Mouse (Mus musculus) cerebellum, adult 11 months (tissue): Measurements from ENCODE around the gene Gm44503.

Experiments used
- DNase-seq: peaks from one replicate; pipeline ENCODE4 v3.0.0; 2022

Gene Gm44503

DNA sequence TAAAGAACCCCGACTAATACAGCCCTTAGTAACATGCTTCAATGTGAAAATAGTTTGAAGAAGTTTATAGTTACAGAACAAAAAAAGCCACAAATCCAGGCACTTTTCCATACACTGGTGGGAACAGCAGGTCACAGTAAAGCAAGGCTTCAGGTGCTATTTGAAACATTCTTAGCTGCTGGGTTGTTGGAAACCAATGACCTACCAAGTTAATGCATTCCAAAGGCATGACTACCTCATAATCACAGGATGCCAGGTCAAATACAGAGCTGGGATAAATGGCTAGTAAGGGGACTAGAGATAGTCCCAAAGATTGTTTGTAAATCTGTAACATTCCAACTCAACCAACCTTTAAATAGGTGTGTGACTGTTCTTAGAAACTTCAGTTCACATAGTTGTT, 16.6 kb downstream of the Gm44503 start:
- DNase-seq, result no peak

DNA sequence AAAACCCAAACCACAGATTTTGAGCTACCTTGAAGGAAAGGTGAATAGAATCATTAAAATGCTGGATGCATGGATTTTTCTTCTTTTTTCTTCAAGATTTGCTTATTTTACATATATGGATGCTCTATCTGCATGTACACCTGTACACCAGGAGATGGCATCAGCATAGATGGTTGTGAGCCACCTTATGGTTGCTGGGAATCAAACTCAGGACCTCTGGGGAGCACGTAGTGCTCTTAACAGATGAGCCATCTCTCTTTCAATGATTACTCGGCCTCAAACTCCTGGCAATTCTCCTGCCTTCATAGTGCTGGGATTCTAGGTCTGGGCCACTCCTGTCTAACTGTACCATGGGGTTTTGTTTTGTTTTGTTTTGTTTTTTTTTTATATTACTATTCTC, 24.4 kb downstream of the Gm44503 start:
- DNase-seq, result no peak

DNA sequence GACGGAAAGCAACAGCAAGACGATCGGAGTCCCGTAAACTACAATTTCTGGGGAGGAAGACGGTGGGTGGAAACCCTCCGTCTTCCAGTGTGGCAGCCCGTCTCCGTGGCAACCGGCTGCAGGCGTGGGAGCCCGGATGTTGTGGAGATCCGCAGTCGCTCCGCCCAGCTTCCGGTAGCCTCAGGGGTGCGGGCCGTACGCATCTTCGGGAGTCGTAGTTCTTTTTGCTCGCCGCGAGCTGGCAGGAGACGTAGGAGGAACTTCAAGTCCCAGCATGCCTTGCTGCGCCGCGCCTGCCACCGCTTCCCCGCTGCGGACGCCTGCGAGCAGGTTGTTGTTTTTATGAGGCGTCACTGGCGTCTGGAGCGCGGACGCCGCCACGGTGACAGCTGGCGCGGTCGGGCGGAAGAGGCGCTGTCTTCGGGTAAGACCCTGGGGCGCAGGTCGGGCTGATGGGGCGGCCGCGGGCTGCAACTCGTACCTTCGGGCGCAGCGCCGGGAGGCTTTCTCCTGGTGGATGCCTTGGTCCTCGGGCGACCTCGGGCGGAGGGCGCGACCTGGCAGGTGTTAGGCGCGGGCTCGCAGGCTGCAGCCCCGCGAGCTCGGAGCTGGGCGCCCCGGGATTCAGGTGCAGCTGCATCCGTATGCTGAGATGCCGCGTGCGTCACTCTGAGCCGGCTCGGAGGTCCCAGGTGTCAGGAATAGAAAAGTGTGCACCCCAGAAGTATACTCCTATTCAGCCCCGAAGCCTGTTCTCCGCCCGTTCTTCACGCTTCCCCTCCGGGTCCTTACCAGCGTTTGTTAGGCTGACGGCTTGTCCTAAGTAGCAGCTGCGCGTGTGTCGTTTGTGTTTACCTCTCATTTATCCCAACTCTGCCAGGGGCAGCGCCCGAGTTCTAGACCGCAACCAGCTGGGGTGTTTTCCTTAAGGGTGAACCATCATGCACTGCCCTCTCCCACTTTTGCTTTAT, 26.9 kb downstream of the Gm44503 start, which contains the start of the genes Ccpg1os and Ccpg1:
Gene Ccpg1os (minus strand): TSS at position 133 of the 971 bp plus-strand sequence.
Gene Ccpg1 (plus strand): TSS at position 180 of the 971 bp plus-strand sequence.
- DNase-seq, result peak; percentile 97

DNA sequence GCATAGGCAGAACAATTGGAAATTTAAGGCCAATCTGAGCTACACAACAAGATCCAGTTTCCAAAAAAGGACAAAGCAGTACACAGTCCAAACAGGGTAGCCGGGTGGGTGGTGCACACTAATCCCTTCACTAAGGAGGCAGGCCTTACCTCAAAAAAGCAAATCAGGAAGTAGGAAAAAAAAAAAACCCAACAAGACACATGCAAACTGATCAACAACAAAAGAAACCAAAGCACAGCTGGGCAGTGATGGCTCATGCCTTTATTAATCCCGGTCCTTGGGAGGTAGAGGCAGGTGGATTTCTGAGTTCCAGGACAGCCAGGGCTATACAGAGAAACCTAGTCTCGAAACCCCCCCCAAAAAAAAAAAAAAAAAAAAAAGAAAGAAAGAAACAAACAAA, 29.1 kb downstream of the Gm44503 start:
- DNase-seq, result no peak

DNA sequence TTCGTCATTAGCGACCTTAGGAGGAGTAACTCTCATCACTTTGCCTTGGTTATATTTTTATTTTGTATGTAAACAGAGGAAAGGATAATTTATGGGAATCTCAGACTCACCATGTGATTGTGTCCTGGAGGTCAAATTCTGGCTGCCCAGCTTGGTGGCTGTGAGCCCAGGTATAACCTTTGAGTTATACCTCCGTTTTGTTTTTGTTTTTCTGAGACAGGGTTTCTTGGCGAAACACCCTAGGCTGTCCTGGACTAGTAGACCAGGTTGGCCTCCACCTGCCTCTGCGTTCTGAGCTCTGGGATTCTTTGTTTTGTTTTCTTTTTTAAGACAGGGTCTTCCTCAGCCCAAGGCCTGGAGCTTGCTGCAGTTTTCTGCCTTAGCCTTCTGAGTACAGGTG, 30.1 kb downstream of the Gm44503 start:
- DNase-seq, result no peak

GRCm38 (mm10) chr9:72991420-72991819, 32.8 kb downstream of the Gm44503 start:
- no peak for DNase-seq

DNA sequence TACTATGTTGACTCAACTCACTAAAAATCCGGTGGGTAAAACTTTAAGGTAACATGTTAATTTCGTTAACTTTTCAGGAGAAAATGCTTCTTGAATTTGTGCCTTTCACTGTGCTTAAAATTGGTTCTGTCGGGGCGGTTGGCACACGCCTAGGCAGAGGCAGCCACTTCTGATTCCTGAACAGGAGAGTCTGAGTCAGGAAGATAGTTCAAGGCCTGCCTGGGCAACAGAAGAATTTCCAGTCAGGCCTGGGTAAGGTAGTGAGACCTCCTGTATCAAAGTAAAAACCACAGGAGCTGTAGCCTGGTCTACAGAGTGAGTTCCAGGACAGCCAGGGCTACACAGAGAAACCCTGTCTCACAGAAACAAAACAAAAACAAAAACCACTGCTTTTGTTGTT, 33.9 kb downstream of the Gm44503 start:
- DNase-seq, result no peak

- no peak for DNase-seq
Measured at GRCm38 (mm10) chr9:72996167-72996566, 37.5 kb downstream of the Gm44503 start.

- no peak for DNase-seq
Measured at GRCm38 (mm10) chr9:72996806-72997205, 38.2 kb downstream of the Gm44503 start.

DNA sequence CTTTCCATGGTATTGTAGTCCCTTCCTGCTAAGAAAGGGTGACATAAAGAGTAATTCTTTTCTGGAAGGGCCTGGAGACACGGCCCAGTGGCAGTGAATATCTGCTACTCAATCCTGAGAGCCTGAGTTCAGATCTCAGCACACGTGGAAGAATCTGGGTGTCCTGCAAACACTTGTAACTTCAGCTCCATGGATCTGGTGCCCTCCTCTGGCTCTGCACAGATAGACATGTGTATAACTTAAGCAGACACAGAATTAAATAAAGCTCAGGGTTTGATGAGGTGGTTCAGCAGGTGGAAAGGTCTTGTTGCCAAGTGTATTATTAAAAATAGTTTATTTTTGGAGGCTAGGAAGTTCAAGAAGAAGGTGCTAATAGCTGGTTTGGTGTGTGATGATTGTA, 41.8 kb downstream of the Gm44503 start:
- no peak for DNase-seq

GRCm38 (mm10) chr9:73001314-73002011, 42.8 kb downstream of the Gm44503 start:
- DNase-seq, result no peak

DNA sequence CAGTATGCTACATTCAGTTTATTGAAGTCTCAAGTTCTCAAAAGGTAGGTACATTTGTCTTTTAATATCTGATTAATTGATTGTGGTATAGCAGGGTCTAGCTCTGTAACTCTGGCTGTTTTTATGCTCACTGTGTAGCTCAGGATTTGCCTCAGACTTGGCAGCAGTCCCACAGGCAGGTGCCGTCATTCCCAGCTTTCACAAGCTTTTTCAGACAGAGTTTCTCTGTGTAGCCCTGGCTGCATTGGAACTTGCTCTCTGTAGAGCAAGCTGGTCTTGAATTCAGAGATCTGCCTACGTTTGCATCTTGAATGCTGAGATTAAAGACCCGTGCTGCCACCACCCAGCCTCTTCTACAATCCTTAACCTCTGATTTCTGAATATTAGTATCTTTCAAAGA, 43.5 kb downstream of the Gm44503 start:
- no peak for DNase-seq

DNA sequence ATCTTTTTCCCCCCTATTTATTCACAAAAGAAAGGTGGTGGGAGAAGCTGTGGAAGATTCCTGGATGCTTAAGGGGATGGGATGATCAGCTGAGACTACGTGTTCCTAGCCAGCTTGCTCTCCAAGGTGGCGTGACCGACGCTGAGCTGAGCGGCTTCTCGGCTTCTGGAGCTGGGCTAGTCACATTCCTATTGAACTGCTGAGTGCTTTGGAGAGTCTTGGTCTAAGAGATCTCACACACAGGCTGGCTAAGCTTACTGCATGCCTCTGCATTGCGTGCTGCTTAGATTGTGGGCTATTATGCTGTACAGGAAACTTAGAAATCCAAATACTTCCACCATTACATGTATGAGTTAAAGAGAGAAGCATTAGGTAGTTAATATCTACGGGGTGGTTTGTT, 45.4 kb downstream of the Gm44503 start:
- no peak for DNase-seq

GRCm38 (mm10) chr9:73005106-73005505, 46.5 kb downstream of the Gm44503 start:
- no peak for DNase-seq

DNA sequence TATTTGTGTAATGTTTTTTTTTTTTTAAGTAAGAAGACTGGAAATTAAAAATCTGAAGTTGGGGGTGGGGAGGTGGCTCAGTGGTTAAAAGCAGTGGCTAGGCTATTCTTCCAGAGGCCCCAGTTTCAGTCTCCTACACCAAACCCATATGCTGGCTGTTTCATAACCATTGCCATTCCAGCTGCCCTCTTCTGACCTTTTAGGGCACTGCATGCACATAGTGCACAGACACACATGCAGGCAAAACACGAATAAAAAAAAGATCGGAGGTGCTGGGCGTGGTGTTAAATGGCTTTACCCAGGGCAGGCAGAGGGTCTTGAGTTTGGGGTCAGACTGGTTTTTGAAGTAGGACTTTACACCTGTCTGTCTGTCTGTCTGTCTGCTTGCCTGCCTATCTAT, 47.5 kb downstream of the Gm44503 start:
- DNase-seq, result no peak

DNA sequence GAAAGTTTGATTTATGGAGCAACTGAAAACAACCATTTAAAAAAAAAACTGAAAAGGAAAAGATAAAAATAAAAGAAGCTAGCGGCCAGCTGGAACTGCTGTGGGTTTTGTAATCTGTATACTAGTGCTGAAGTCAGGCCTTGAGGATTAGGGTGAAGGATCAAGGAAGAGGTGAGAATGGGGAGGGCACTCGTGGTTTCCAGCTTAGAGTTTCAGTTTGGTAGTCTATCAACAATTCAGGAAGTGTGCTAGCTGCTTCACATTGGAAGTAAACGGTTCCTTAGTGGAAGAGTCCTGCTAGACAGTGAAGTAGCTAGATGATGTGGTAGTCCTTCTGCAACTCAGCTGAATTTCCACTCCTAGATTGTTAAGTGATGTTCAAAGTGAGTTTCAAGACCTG, 49.7 kb downstream of the Gm44503 start:
- no peak for DNase-seq

DNA sequence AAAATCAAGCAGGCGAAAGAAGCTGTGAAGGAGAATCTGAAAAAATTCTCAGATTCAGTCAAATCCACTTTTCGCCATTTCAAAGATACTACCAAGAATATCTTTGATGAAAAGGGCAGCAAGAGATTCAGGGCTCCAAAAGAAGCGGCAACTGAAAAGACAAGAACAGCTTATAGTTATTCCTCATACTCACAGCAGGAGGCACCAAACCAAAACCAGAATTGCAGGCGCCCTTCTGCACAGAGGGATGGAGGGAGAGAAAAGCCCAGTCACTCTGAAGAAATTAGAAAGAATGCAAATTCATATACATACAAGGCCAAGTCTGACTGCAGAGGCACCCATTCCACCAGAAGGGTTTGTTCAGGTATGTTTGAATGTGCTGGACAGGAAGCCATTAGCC, 54.0 kb downstream of the Gm44503 start:
- DNase-seq, result no peak

DNA sequence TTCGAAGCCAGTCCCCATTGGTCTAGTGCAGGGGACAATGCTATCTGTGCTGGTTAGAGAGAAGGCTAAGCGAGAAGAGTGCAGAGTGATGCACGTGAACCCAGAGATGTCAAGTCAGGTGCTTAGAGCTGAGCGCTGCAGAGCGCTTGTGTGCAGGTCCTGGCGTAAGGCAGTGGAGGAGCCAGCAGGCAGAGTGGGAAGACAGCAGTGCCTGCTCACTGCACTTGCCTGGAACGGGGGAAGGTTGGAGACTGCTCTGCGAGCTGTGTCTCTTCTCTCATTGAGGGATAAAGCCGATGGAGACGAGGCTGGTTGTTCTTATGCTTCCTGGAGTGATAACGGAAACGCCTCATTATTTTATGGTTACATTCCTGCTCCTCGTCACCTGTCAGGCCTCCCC, 56.1 kb downstream of the Gm44503 start:
- no peak for DNase-seq

GRCm38 (mm10) chr9:73019841-73020240, 61.2 kb downstream of the Gm44503 start:
- DNase-seq, result peak; percentile 45

DNA sequence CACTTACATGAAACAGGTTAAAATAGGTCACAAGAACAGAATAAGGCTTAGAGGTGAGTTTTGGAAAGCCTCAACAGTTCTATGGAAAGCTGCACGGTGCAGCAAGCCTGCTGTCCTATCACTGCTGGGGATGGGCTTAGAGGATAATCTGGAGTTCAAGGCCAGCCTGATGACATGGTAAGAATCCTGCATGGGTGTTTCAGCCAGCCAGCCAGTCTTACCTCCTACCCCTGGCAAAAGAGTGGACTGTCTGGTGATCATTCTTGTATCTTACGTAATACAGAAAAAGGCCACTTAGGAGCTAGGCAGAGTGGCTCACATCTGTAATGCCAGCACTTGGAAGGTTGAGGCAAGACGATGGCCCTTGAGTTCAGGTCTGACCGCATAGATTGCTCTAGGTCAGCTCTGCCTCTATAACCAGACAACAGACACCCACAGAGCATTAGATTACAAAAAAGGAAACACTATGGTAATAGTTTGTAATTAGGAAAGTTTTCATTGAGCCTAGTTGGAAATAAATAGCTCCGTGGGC, 62.0 kb downstream of the Gm44503 start:
- DNase-seq, result no peak

- DNase-seq, result no peak
Measured at GRCm38 (mm10) chr9:73025818-73026636, 67.4 kb downstream of the Gm44503 start.

- DNase-seq, result no peak
Measured at GRCm38 (mm10) chr9:73030443-73030842, 71.8 kb downstream of the Gm44503 start.

GRCm38 (mm10) chr9:73031421-73031820, 72.8 kb downstream of the Gm44503 start:
- peak; percentile 55 for DNase-seq
